Mouse (Mus musculus) 3134 (cell line): ENCODE results near the gene 1700025G04Rik.

Experiments
- DNase-seq: peaks from one replicate; pipeline ENCODE4 v3.0.0-alpha.2; 2011; ENCODE audit warnings: low spot score; ENCODE audit not compliant: insufficient read length; ENCODE audit errors: extremely low read depth

1700025G04Rik gene

DNA sequence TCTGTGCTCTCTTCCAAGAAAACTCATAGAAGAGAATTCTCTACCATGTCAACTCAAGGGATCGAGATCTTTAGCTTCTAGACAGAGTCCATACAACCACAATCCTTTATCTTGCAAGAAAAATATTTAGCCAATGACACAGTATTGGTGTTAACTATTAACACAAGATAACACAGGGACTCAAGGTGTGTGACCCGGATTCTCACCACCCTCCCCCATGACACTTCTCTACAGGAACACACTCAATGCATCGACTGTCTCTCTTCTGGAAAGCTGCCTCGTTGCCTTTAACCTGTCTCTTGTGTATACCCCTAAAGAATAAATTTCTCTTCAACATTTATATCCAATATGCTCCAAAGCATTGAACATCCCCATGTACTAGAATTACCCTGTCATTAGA is 52.3 kb downstream of the 1700025G04Rik start:
- no peak for DNase-seq

- no peak for DNase-seq
Observed at GRCm38 (mm10) chr1:152034766-152035165, 55.2 kb downstream of the 1700025G04Rik start.

- no peak for DNase-seq
Observed at GRCm38 (mm10) chr1:152033731-152034130, 56.2 kb downstream of the 1700025G04Rik start.

- no peak for DNase-seq
Observed at GRCm38 (mm10) chr1:152032144-152032543, 57.8 kb downstream of the 1700025G04Rik start.

DNA sequence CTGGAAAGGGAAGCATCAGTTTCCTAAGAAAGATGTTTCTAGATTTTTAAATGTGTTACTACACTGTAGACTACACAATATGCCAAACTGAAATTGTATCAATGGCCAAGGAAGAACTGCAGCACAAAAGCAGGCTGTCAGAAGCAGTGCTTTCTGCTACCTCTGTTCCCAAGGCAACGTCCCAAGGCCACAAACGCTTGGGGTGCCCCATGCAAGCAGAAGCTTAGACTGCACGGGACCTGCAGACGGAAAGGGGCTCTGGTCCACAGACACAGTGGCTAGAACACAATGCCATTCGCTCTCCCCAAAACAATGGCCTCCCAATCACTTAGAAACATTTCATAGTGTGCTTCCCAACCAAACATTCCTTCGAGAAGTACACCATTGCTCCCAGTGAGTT is 59.4 kb downstream of the 1700025G04Rik start:
- DNase-seq = no peak

- DNase-seq = no peak
Observed at GRCm38 (mm10) chr1:152028718-152029117, 61.2 kb downstream of the 1700025G04Rik start.

DNA sequence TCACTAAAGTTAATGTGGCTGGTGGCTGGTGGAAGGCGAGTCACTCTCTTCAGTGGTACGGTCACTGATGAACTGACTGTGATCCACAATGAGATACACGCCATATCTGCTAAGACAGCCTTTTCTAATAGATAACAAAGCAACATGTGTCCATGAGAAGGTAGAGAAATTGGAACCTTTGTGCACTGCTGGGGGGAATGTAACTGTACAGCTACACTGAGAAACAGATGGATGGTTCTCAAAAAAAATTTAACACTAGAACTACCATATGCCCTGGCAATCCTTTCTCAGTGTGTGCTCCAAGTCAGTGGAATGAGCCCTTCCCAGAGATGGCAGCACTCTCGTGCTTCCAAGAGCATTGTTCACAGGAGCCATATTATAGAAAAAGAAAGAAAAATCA is 63.2 kb downstream of the 1700025G04Rik start:
- DNase-seq = no peak

DNA sequence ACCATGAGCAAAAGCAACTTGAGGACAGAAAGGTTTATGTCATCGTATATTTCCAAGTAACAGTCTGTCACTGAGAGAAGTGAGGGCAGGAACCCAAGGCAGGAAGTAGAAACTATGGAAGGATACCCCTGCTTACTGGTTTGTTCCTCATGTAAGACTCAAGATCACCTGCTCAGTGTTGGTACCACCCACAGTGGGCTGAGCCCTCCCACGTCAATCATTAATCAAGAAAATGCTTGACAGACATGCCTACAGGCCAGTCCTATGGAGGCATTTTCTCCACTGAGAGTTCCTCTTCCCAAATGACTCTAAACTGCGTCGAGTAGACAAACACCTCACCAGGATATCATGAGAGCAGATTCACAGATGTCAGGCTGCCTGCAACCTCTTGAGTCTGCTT is 64.6 kb downstream of the 1700025G04Rik start:
- no peak for DNase-seq

DNA sequence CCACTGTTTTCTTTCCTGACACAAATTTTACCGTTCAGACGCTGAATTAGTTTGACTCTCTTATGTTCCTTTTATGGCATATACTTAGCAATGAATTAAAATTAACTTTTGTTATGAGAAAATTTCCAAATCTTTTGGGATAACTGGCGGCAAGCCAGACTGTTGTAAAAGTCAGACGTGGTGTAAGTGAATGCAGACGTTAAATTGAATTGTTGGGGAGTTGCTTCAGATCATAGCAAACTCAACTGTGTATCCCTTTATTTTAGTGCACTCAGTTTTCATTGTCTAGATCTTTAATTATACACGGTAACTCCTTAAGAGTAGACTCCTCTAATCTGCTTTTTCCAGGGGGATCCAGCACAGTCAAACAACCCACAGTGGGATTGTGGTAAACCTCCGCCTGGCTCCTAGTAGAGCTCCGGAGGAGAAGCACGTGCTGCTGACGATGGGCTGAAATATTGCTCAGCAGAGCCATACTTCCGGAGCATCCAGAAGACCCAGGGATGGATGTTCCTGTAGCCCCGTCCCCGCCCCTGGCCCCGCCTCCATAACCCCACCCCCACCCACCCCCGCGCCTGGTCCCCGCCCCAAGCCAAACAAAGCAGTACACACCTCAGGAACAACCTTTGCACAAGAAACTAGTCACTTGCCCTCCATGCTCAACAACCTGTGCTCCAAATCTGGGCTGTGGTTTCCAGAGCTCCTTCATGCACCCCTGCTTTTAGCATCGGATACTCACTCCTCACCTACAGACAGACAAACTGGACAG is 65.7 kb downstream of the 1700025G04Rik start:
- no peak for DNase-seq

- no peak for DNase-seq
Observed at GRCm38 (mm10) chr1:152020812-152021211, 69.1 kb downstream of the 1700025G04Rik start.

DNA sequence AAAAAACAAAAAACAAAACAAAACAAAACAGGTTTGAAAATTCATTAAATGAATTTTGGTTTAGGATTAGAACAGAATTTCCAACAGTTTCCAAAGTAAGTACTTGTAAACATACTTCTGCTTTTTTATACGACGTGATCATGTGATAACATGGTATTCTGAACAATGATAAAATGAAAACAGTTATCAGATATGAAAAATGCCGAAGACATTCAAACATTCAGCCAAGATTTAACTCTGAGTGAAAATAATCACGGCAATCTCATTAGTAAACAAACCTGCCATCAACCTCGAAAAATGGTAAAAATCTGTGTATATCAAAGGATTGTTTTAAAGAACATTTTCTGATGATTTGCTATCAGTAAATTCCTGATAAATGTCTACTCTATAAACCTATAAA is 69.9 kb downstream of the 1700025G04Rik start:
- no peak for DNase-seq

- DNase-seq = no peak
Observed at GRCm38 (mm10) chr1:152019196-152019595, 70.7 kb downstream of the 1700025G04Rik start.

GRCm38 (mm10) chr1:152018322-152018721 is 71.6 kb downstream of the 1700025G04Rik start:
- DNase-seq = no peak

- no peak for DNase-seq
Observed at GRCm38 (mm10) chr1:152016663-152017062, 73.3 kb downstream of the 1700025G04Rik start.

- no peak for DNase-seq
Observed at GRCm38 (mm10) chr1:152015555-152016125, 74.3 kb downstream of the 1700025G04Rik start.

- DNase-seq = no peak
Observed at GRCm38 (mm10) chr1:152011741-152012140, 78.2 kb downstream of the 1700025G04Rik start.

- no peak for DNase-seq
Observed at GRCm38 (mm10) chr1:152010251-152010980, 79.5 kb downstream of the 1700025G04Rik start.

GRCm38 (mm10) chr1:152008473-152008991 is 81.4 kb downstream of the 1700025G04Rik start:
- no peak for DNase-seq

DNA sequence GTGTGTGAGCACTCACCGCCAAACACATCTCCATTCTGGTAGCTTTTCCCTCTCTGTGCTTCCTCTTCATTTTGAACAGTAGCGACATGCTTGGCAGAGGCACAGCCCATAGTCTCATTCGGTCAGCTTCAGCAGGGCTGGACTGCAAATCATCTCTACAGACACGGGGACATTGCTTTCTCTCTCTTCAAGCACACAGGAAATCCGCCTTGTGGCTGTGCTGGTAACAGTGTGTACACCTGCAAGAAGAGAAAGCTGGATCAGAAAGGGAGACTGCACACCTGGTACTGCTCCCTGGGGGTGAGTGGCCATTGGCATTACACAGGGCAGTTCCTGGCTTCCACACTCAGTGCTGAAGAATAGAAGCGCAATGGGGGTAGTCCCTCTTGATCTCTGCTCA is 83.4 kb downstream of the 1700025G04Rik start:
- no peak for DNase-seq

- DNase-seq = no peak
Observed at GRCm38 (mm10) chr1:152004509-152004908, 85.4 kb downstream of the 1700025G04Rik start.

GRCm38 (mm10) chr1:152000461-152000860 is 89.5 kb downstream of the 1700025G04Rik start:
- no peak for DNase-seq
